Mouse (Mus musculus) adrenal gland (tissue): Measurements from ENCODE around the gene Hmgcr.

Experiments used
- intact Hi-C: fragments of 180-260 bp; cut with DNase I; formaldehyde crosslinking; loops from one replicate; pipeline ENCODE4 v1.15.1; 2025
- long read RNA-seq, 2 experiments: library from polyadenylated mRNA; unstranded; transcript quantifications; one replicate each; pipeline ENCODE4 v2.0.0; 2020; ENCODE audit warnings: borderline replicate concordance in 1 of 2; ENCODE audit not compliant: insufficient replicate concordance in 1 of 2

The Hmgcr gene
- long read RNA-seq, experiment 1, full-length matches to known transcripts, result 1 of 16 reads
- long read RNA-seq, experiment 1, partial matches to known transcripts, result 8 of 16 reads
- long read RNA-seq, experiment 1, other reads (novel, unspliced or antisense), result 7 of 16 reads
- long read RNA-seq, experiment 2, full-length matches to known transcripts, result 7 of 21 reads
- long read RNA-seq, experiment 2, partial matches to known transcripts, result 7 of 21 reads
- long read RNA-seq, experiment 2, other reads (novel, unspliced or antisense), result 7 of 21 reads

DNA sequence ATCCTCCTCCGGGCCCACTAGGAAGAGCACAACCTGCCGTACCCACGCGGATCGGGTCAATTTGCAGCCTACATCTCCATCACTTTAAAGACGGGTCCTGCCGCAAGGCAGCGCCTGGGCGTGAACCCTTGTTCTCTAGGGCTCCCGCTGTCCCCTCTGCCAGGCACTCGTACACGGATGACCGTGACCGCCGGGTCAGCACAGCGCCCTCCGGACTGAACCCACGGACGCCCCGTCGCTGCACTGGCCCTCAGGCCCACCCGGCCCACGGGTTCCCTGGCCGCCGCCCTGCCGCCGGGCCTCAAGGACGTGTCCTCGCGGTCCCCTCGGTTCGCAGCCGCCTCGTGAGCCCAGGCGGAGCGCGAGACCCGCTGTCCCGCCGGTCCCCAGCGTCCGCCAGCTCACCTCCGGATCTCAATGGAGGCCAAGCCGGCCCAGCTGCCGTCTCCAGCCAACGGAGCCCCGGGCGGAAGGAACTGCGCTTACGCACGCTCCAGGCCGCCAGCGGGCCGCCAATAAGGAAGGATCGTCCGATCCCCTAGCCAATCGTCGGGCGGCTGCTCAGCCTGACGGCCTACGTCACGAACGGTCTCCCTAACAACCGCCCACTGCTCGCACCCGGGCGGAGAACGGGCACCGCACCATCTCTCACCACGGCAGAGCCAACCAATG lies at the start of gene Hmgcr:
Gene Hmgcr (minus strand): TSS at position 531 of the 672 bp plus-strand sequence.
- intact Hi-C loops, result no loop called here

DNA sequence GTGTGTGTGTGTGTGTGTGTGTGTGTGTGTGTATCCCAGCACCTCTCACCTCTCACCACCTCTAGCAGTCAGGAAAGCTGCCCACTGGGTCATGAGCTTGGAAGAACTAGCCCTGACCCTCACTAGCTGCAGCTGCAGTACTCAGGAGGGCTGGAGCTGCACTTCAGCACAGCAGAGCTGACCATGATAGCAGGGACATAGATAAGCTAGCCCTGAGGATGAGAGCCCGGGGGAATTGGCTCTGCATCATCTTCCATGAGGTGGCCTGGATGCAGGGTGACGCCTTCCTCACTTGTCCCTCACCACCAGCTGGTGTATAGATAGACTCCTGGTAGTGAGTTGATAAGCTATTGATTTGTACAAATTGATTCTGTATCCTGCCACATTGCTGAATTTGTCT lies 49.3 kb upstream of the Hmgcr start:
- intact Hi-C loops, result no loop called here

- intact Hi-C loops, result no loop called here
Measured at GRCm38 (mm10) chr13:96717821-96718220, 47.1 kb upstream of the Hmgcr start.

DNA sequence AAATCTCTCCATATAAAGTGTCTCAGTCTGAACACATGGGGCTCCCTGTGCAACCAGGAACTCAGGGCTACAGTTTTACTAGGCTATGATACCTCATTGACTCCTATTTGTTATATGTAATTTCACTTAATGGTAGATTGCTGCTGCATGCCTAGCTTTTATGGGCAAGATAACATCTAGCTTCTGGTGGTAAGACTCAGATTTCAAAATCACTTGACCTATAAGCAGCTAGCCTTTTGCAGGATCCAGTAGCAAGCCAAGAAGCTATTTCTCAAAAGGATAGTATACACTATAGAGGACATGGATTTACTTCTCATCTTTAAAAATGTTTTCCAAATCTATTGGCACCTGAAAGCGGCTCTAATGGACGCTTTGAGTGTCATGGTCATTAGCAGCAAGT lies 45.6 kb upstream of the Hmgcr start:
- intact Hi-C loops, result no loop called here

- intact Hi-C loops, result no loop called here
Measured at GRCm38 (mm10) chr13:96709269-96710233, 38.8 kb upstream of the Hmgcr start.

GRCm38 (mm10) chr13:96702567-96703278 lies 32.0 kb upstream of the Hmgcr start:
- intact Hi-C loops, result no loop called here

GRCm38 (mm10) chr13:96697805-96698586 lies 27.3 kb upstream of the Hmgcr start:
- intact Hi-C loops, result no loop called here

DNA sequence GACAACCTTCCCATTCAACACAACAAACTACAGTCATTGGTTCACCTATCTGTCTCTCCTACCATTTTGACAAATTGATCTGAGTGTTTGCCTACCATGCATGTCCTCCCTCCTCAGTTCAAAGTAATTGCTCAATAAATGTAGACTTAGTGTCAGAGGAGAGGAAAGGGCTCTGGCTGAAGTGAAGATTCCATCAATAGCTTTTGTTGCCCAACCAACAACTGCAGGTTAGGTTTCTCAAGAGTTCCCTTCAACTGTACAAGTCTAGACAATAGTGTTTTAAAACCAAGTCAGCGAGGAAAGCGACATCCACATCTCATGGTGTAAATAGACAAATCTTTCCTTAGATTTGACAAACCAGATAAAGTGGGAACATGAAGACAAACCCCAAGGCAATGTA lies 24.7 kb upstream of the Hmgcr start:
- intact Hi-C loops, result no loop called here

- intact Hi-C loops, result no loop called here
Measured at GRCm38 (mm10) chr13:96689901-96690300, 19.2 kb upstream of the Hmgcr start.

DNA sequence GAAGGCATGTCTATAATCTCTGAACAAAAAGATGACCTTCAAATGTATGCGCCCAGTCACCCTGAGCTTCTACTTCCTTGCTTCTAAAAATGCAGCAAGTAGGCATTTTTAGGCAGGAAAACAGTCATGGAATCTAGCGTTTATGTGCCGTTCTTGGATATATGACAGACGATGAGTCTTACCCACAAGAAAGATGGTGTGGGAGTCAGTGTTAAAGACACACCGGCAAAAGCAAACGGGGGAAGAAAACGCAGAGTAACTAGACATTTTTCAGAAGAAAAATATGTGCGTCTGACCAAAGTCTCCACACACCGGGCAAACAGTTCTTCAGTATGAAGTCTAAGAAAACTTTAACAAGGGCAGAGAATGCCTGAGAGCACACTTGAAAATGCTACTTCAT lies 16.5 kb upstream of the Hmgcr start:
- intact Hi-C loops, result no loop called here

DNA sequence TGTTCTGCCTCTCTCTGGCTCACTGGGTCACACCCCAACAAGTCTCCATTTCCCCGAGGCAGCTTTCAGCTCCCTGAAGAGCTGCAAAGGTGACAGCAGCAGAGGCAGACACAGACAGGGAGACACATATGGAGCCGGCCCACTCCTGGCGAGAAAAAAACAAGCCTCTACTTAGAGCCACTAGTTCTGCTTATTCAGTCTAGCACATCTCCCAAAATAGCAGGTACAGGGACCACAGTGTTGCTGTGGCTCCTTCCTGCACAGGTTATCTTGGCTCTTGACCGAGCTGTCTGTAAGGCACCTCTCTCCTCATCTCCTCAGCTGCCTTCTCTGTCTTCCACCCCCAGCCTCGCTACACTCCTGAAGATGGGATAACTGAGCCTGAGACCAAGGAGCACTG lies 14.0 kb upstream of the Hmgcr start:
- intact Hi-C loops, result no loop called here

- intact Hi-C loops, result no loop called here
Measured at GRCm38 (mm10) chr13:96681088-96681620, 10.4 kb upstream of the Hmgcr start.

GRCm38 (mm10) chr13:96680163-96681087 lies 9.7 kb upstream of the Hmgcr start:
- intact Hi-C loops, result no loop called here

- intact Hi-C loops, result no loop called here
Measured at GRCm38 (mm10) chr13:96678616-96679015, 7.9 kb upstream of the Hmgcr start.

DNA sequence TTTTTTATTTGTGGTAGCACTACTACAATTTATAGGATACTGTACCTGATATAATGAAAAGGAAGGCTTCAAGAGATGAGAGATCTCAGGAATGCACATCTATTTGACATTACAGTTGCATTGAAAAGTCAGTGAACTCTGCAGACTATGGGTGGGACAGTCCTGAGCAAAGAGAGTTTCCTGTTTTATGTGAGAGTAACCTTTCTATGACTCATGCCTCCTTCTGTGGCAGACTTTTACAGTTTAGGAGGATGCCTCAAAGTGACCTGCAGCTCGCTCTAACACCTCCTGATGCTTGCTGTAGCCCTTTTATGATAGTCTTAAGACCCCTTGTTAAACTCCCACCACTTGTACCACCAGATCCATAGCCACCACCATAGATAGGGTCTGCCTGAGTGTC lies 6.3 kb upstream of the Hmgcr start:
- intact Hi-C loops, result no loop called here

DNA sequence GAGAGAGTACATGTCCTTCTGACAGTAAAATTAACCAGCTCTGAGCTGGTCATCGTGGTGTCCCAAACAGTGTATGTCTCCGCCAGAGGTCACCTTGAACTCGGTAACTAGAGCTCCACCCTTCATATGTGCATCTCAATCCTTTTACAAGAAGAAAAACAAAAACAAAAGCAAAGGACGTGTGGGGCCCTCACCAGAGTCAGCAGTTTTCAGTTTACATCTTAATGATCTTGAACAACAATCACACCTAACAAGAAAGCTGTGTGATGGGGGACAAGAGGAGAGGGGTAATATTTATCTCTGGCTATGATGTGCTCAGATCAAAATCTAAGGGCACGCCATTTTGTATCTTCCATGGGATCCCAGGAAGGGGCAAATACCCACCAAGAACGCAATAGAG lies 5.0 kb upstream of the Hmgcr start:
- intact Hi-C loops, result no loop called here

DNA sequence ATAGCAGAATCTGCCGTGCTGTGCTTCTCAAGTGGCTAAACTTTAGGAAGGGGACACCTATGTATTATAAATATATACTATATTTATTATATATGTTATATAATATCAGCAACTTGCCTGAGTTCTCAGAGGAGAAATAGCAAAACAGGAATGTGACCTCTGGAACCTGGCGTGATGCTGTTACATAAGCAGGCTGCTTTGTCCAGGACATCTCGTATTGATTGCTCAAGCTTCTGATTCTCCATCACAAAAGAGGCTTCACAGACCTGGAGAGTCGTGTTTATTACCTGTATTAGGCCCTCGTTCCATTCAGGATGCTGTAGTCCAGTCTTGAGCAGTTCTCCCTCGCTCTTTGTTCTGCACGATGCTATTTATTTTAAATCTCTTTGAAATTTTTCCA lies 3.1 kb upstream of the Hmgcr start:
- intact Hi-C loops, result no loop called here

GRCm38 (mm10) chr13:96672276-96672675 lies 1.5 kb upstream of the Hmgcr start:
- intact Hi-C loops, result no loop called here

DNA sequence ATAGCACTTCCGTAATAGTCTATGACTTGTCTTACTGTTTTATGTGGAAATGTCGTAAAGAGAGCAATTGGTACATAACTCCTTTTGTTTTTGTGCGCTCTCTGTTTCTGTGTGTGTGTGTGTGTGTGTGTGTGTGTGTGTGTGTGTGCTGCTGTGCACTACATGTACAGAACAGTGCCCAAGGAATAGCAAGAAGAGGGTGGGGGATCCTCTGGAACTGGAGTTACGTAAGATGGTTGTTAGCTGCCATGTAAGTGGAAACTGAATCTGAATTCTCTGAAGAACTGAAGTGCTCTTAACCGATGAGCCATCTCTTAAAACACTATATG lies 1.1 kb upstream of the Hmgcr start:
- intact Hi-C loops, result no loop called here
